Mouse (Mus musculus) heart, adult 2 months (tissue): ENCODE results near the gene Ctnna3. TPM values are rescaled to one million over a fixed set of nuclear protein-coding genes. Genes with fewer than 3 reads are reported as not detected.

Experiments used
- DNase-seq, 2 experiments: peaks; one replicate each; pipeline ENCODE4 v3.0.0; 2021
- H3K27ac ChIP-seq: fragments of 200-600 bp; 2 replicates; pipeline ENCODE4 v1.8.1; 2022
- H3K27me3 ChIP-seq: fragments of 200-500 bp; 2 replicates; pipeline ENCODE4 v1.6.1; 2012; ENCODE audit warnings: mild to moderate bottlenecking, low read length, inconsistent platforms, mixed read lengths; ENCODE audit not compliant: control insufficient read depth, insufficient read depth
- H3K36me3 ChIP-seq: fragments of 200-500 bp; 2 replicates; pipeline ENCODE4 v1.6.1; 2012; ENCODE audit warnings: low read length, inconsistent platforms; ENCODE audit not compliant: control insufficient read depth, insufficient read depth
- H3K4me1 ChIP-seq: fragments of 200-500 bp; 2 replicates; pipeline ENCODE4 v1.6.1; 2011; ENCODE audit warnings: low read length; ENCODE audit not compliant: control insufficient read depth, insufficient read depth
- H3K4me3 ChIP-seq: fragments of 200-600 bp; 2 replicates; pipeline ENCODE4 v1.8.1; 2022
- H3K79me2 ChIP-seq: fragments of 200-500 bp; replicated peaks from 2 replicates; pipeline ENCODE4 v1.6.1; 2012; ENCODE audit warnings: mild to moderate bottlenecking, inconsistent platforms, low read length, moderate library complexity, mixed read lengths; ENCODE audit not compliant: control insufficient read depth, insufficient read depth
- H3K9ac ChIP-seq: fragments of 200-500 bp; 2 replicates; pipeline ENCODE4 v1.6.1; 2012; ENCODE audit warnings: low read depth, mild to moderate bottlenecking, control low read depth, inconsistent platforms, low read length, mixed read lengths
- CTCF ChIP-seq: fragments of 200-600 bp; IDR thresholded peaks from 2 replicates; pipeline ENCODE4 v1.8.1; 2022; ENCODE audit warnings: antibody characterized with exemption, mild to moderate bottlenecking, moderate library complexity
- EP300 ChIP-seq: fragments of 200-500 bp; IDR thresholded peaks from 2 replicates; pipeline ENCODE4 v1.6.1; 2011; ENCODE audit warnings: low read depth, low read length, control low read depth; ENCODE audit not compliant: insufficient read depth
- POLR2A ChIP-seq: fragments of 200-500 bp; IDR thresholded peaks from 2 replicates; pipeline ENCODE4 v1.6.1; 2011; ENCODE audit warnings: mild to moderate bottlenecking, low read depth, low read length, control low read depth; ENCODE audit not compliant: insufficient read depth
- WGBS: fragments of 180-500 bp; shearing (Covaris S2); methylation state at CpG from one replicate; pipeline ENCODE4 v1.1.7; 2018; 5-methylcytosine and 5-hydroxymethylcytosine counted together
- intact Hi-C: fragments of 180-260 bp; cut with DNase I; formaldehyde crosslinking; loops from one replicate; pipeline ENCODE4 v1.15.1; 2025
- polyA plus RNA-seq: library from polyadenylated mRNA; depleted of rRNA; stranded (reverse); fragments of >200 nt; gene quantifications from 2 replicates; pipeline ENCODE4 v1.2.3, GENCODE M21; 2012
- total RNA-seq, 2 experiments: library from RNA; stranded (reverse); gene quantifications; 2 replicates each; pipeline ENCODE4 v1.2.3; 2021

The Ctnna3 gene
- total and polyA plus RNA-seq, 3 experiments: 6.4 to 54.6 (median 46.9) TPM

DNA sequence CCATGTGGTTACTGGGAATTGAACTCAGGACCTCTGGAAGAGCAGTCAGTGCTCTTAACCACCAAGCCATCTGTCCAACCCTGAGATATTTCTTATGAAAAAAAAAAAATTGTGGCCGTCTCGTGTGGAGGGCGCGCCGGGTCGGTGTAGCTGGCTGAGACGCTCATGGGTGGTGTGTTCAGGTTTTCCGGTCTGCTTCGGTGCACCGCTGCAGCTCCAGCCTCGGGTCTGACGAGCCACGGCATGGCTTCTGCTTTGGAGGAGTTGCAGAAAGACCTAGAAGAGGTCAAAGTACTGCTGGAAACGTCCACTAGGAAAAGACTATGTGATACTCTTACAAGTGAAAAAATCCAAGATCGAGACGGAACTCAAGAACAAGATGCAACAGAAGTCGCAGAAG, 17.1 kb upstream of the Ctnna3 start:
- WGBS: 81% methylated on average over 17 of the region's 17 CpGs
- Histone ChIP-seq H3K27ac (no peak overlapping the region), H3K9ac (no peak overlapping the region), H3K79me2 (no peaks in the 10 kb centered on the region), H3K27me3 (no peaks in the 10 kb centered on the region), H3K4me3 (no peak overlapping the region), H3K4me1 (no peaks in the 10 kb centered on the region), H3K36me3 (no peaks in the 10 kb centered on the region)
- no peak for DNase-seq
- intact Hi-C loops: no loop called here
- TF ChIP-seq CTCF: no peak
- no peak for TF ChIP-seq POLR2A
- no peak for TF ChIP-seq EP300

DNA sequence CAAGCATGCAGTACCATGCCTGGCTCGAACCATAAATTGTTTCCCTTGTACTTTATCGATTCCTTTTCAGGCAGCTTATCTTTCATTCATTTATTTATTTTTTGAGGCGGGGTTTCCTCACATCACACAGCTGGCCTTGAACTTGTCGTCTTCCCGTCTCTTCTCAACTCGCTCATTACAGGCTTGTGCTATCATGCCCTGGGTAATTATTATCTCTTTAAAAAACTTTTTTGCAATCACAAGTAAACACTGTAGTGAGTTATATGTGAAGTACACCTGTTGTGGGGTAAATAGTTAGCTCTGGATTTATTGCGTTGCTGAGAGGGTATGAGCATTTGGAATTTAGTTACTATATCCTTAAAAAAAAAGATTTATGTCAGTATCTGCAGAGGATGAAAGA, 14.6 kb upstream of the Ctnna3 start:
- intact Hi-C loops: no loop called here
- DNase-seq: no peak
- Histone ChIP-seq H3K4me1 (no peaks in the 10 kb centered on the region), H3K79me2 (no peaks in the 10 kb centered on the region), H3K27me3 (no peaks in the 10 kb centered on the region), H3K27ac (no peak overlapping the region), H3K36me3 (no peaks in the 10 kb centered on the region), H3K9ac (no peak overlapping the region), H3K4me3 (no peak overlapping the region)
- no peak for TF ChIP-seq EP300
- no peak for TF ChIP-seq CTCF
- TF ChIP-seq POLR2A: no peak
- WGBS: 62% methylated on average over 7 of the region's 7 CpGs

- Histone ChIP-seq H3K27me3 (no peaks in the 10 kb centered on the region), H3K9ac (no peak overlapping the region), H3K27ac (no peak overlapping the region), H3K79me2 (no peaks in the 10 kb centered on the region), H3K4me3 (no peak overlapping the region), H3K36me3 (no peaks in the 10 kb centered on the region), H3K4me1 (no peaks in the 10 kb centered on the region)
- no peak for DNase-seq
- TF ChIP-seq CTCF (no peak), EP300 (no peak), POLR2A (no peak)
- intact Hi-C loops: no loop called here
- WGBS: 53% methylated on average over 7 of the region's 7 CpGs
Observed at GRCm38 (mm10) chr10:63415850-63416249, 14.0 kb upstream of the Ctnna3 start.

DNA sequence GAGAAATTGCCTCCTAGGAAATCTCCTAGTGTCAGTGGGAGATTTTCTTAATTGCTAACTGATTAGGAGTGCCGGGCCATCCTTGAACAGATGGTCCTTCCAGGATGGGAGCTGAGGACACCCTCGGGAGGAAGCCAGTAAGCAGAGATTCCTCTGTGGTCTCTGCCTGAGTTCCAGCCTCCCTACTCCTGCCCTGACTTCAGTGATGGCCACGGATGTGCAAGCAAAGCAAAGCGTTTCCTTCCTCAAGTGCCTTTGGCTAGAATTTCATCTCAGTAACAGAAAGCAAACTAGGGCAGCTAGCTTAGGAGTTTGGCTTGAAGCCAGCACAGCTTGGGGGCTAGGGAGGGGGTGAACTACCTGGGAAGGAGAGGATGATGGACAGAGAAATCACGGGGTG, 12.8 kb upstream of the Ctnna3 start:
- no peaks in the 10 kb centered on the region for H3K4me1 ChIP-seq
- WGBS: 30% methylated on average over 5 of the region's 5 CpGs
- H3K27ac ChIP-seq: no peak overlapping the region
- TF ChIP-seq EP300 (no peak), POLR2A (no peak), CTCF (no peak)
- no peak overlapping the region for H3K9ac ChIP-seq
- intact Hi-C loops: no loop called here
- H3K27me3 ChIP-seq: no peaks in the 10 kb centered on the region
- H3K36me3 ChIP-seq: no peaks in the 10 kb centered on the region
- H3K79me2 ChIP-seq: no peaks in the 10 kb centered on the region
- H3K4me3 ChIP-seq: no peak overlapping the region
- DNase-seq: no peak

GRCm38 (mm10) chr10:63421739-63422735, 7.9 kb upstream of the Ctnna3 start, which contains the start of gene Gm7075:
Gene Gm7075 (minus strand): TSS chr10:63421789.
- Histone ChIP-seq H3K79me2 (no peaks in the 10 kb centered on the region), H3K27ac (no peak within 1 kb of the TSS), H3K9ac (no peak within 1 kb of the TSS), H3K27me3 (no peaks in the 10 kb centered on the region), H3K4me1 (no peaks in the 10 kb centered on the region), H3K36me3 (no peaks in the 10 kb centered on the region), H3K4me3 (no peak within 1 kb of the TSS)
- peak; percentile 18 to 56 for DNase-seq
- WGBS: 84% methylated on average over 18 of the region's 18 CpGs
- TF ChIP-seq CTCF (peak; percentile 65), EP300 (no peak), POLR2A (no peak)
- intact Hi-C loops: loop anchor here (2.0 to 5.0 kb wide), 2 partner anchors 57 to 160 kb away; no protein-coding TSS in a partner anchor

GRCm38 (mm10) chr10:63422736-63422992, 7.2 kb upstream of the Ctnna3 start:
- DNase-seq: no peak
- 81% methylated on average over 5 of the region's 5 CpGs for WGBS
- H3K36me3 ChIP-seq: no peaks in the 10 kb centered on the region
- H3K27me3 ChIP-seq: no peaks in the 10 kb centered on the region
- no peaks in the 10 kb centered on the region for H3K79me2 ChIP-seq
- H3K27ac ChIP-seq: no peak overlapping the region
- no peak overlapping the region for H3K9ac ChIP-seq
- no peak overlapping the region for H3K4me3 ChIP-seq
- H3K4me1 ChIP-seq: no peaks in the 10 kb centered on the region
- intact Hi-C loops: loop anchor here (2.0 to 5.0 kb wide), 2 partner anchors 56 to 160 kb away; no protein-coding TSS in a partner anchor
- TF ChIP-seq CTCF (peak; percentile 21; the same call in 1 of the 2 replicates), POLR2A (no peak), EP300 (no peak)
